Mouse (Mus musculus): ENCODE data around the gene Edc3.
A peak's percentile ranks its signal among the peaks of the same experiment; 100 is the strongest.

Gene Edc3

GRCm38 (mm10) chr9:57761563-57762551, 53.5 kb downstream of the Edc3 start:
- DNase-seq (ENCODE audit: low spot score in 2 of 2), result no peak

- no peak for DNase-seq (ENCODE audit: low spot score in 2 of 2)
These were observed 54.2 kb downstream of the Edc3 start for GRCm38 (mm10) chr9:57762563-57762991.

- DNase-seq (ENCODE audit: low spot score in 2 of 2), result peak; percentile 69 to 72
These were observed 56.0 kb downstream of the Edc3 start for GRCm38 (mm10) chr9:57764147-57764973.

- peak; percentile 85 to 92 for DNase-seq (ENCODE audit: low spot score in 2 of 2)
These were observed 56.6 kb downstream of the Edc3 start for GRCm38 (mm10) chr9:57764974-57765363.

GRCm38 (mm10) chr9:57765364-57766351, 57.3 kb downstream of the Edc3 start, which contains the start of gene Clk3:
Clk3 (minus strand) TSS chr9:57765860.
- DNase-seq (ENCODE audit: low spot score in 2 of 2), result peak; percentile 72 to 82

GRCm38 (mm10) chr9:57766431-57766830, 58.1 kb downstream of the Edc3 start:
- no peak for DNase-seq (ENCODE audit: low spot score in 2 of 2)

- DNase-seq (ENCODE audit: low spot score in 2 of 2), result no peak
These were observed 58.9 kb downstream of the Edc3 start for GRCm38 (mm10) chr9:57767231-57767630.

- DNase-seq (ENCODE audit: low spot score in 2 of 2), result no peak
These were observed 61.3 kb downstream of the Edc3 start for GRCm38 (mm10) chr9:57769539-57770069.

- no peak for DNase-seq (ENCODE audit: low spot score in 2 of 2)
These were observed 61.9 kb downstream of the Edc3 start for GRCm38 (mm10) chr9:57770214-57770613.

- no peak for DNase-seq (ENCODE audit: low spot score in 2 of 2)
These were observed 62.5 kb downstream of the Edc3 start for GRCm38 (mm10) chr9:57770836-57771235.

GRCm38 (mm10) chr9:57773754-57774153, 65.4 kb downstream of the Edc3 start:
- DNase-seq (ENCODE audit: low spot score in 2 of 2), result no peak

GRCm38 (mm10) chr9:57774168-57774567, 65.8 kb downstream of the Edc3 start:
- no peak for DNase-seq (ENCODE audit: low spot score in 2 of 2)

GRCm38 (mm10) chr9:57775026-57775425, 66.7 kb downstream of the Edc3 start:
- DNase-seq (ENCODE audit: low spot score in 2 of 2), result peak; percentile 41 to 72

GRCm38 (mm10) chr9:57775736-57776135, 67.4 kb downstream of the Edc3 start:
- no peak for DNase-seq (ENCODE audit: low spot score in 2 of 2)

- DNase-seq (ENCODE audit: low spot score in 2 of 2), result no peak
These were observed 74.3 kb downstream of the Edc3 start for GRCm38 (mm10) chr9:57782656-57783055.

- DNase-seq (ENCODE audit: low spot score in 2 of 2), result no peak
These were observed 81.4 kb downstream of the Edc3 start for GRCm38 (mm10) chr9:57789733-57790132.

- no peak for DNase-seq (ENCODE audit: low spot score in 2 of 2)
These were observed 89.1 kb downstream of the Edc3 start for GRCm38 (mm10) chr9:57797456-57797855.

- DNase-seq (ENCODE audit: low spot score in 2 of 2), result no peak
These were observed 90.4 kb downstream of the Edc3 start for GRCm38 (mm10) chr9:57798725-57799253.

- no peak for DNase-seq (ENCODE audit: low spot score in 2 of 2)
These were observed 92.1 kb downstream of the Edc3 start for GRCm38 (mm10) chr9:57800325-57800975.
